Mouse (Mus musculus): ENCODE results near the gene Pmepa1.

Gene Pmepa1

DNA sequence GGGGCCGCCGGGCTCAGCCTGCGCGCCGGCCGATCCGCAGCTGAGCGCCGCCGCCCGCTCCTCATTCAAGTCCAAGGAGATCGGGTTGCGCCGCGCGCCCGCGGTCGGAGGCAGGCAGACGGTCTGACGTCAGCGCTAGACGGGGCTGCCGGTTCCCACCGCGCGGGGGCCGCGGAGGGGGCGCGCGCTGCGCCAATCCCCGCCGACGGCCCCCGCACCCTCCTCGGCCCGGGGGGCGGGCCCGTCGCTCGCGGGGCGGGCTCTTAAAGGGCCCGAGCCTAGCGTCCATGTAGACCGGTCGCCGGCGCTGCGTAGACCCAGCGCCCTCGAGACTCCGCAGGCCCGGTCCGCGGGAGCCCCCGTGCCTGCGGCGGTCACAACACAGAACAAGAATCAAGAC, at the start of gene Pmepa1:
TSS of gene Pmepa1 (minus strand) at position 125 of the 400 bp plus-strand sequence.
- peak; percentile 38 for DNase-seq (ENCODE audit: low spot score)

DNA sequence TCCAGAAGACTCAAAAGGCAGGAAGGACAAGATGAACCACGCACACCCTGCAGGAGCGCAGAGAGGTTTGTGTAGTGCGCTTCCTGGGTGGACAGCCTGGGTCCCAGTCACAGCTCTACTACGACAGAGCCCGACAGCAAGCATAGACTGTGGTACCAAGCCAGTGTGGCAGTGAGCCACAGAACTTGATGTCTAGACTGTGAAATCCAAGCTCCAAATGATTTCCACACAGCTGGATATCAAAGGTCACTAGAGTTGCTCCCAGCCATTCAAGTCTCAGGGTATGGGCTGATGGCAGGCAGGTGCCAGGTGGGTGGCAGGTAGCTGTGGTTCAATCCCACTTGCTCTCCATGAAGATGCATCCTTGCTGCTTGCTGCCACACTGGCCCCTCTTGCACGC, 45.4 kb upstream of the Pmepa1 start:
- no peak for DNase-seq (ENCODE audit: low spot score)

DNA sequence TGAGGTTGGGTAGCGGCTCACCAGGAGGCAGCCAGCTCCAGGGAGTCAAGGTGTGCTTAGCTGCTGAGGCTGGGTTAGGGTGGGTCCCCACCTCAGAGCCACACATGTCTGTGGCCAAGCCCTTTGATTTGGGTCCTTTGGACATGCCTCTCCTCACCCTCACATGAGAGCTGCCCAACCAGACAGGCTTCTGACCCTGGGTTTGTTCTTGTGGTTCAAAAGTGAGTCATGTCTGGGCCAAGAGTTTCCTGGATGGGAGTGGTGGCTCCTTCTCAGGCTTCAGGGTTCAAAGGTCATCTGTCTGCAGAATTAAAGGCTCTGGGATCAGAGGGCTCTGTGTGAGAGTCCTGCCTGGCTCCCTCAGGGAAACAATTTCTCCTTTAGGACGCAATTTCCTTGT, 44.9 kb upstream of the Pmepa1 start:
- no peak for DNase-seq (ENCODE audit: low spot score)

DNA sequence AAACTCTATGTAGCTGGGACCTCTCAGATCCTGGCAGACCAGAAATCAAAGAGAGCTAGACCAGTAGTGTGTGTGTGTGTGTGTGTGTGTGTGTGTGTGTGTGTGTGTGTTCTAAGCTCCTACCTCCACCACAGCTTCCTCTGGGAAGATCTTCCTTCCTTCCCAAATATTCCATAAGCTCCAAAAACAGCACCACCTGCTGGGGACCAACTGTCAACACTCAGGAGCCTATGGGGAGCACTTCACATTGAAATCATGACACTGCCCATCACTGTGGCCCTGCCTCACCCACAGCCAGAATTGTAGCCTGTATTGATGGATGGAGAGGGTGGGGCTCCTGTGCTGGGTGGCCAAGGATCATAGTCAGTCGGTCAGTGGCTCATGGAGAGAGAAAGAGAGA, 38.0 kb upstream of the Pmepa1 start:
- DNase-seq (ENCODE audit: low spot score), result no peak

DNA sequence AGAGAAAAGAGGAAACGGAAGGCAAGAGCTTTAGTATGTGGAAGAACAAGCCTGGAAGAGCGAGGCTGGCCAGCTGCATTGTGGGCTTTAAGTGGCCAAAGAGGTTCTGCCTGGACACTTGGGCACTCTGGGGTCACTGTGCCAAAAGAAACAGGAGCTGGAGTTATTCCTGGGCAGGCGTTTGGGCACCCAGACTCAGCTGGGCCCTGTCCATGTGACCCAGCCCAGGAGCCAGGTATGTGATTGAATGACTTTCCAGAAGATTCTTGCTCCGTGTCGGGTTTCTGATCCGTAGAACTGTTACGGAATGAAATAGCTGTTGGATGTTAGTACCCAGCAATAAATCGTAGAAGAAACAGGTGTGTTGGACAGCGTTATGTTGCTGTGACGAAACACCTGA, 32.2 kb upstream of the Pmepa1 start:
- no peak for DNase-seq (ENCODE audit: low spot score)

DNA sequence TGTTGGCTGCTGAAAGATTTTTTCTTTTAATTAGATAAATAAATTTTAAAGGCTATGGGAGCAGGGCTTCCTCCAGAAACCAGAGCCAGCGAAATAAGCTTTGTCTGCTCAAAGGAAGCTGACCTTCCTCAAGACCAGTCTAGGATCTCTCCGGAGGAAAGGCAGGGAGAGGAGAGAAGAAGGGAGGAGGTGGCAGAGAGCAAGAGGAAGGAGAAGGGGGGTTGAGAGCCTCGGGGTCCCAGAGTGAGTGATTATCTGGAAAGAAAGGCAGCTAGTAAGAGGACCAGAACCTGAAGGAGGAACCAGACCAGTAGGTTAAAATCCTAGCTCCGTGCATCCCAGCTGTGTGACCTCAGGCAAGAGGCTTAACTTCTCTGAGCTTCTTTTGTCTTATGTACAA, 31.7 kb upstream of the Pmepa1 start:
- no peak for DNase-seq (ENCODE audit: low spot score)

DNA sequence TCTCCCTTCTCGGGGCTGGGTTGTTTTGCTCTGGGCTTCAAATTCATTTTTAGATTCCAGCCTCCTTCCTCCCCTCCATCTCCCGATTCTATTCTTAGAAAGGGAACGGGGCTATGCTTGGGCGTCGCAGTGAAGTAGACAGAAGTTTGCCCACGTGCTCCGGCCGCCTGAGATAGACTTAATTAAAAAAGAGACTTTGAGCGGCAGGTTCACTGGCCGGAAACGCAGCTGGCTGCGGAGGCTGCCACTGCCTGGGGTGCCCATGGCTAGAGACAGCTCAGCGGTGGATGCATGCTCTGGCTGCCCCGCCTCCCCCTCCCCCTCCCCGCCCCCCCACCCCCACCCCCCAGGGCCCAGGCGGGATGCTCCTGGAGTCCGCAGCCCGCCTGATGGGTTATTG, 31.2 kb upstream of the Pmepa1 start:
- no peak for DNase-seq (ENCODE audit: low spot score)

DNA sequence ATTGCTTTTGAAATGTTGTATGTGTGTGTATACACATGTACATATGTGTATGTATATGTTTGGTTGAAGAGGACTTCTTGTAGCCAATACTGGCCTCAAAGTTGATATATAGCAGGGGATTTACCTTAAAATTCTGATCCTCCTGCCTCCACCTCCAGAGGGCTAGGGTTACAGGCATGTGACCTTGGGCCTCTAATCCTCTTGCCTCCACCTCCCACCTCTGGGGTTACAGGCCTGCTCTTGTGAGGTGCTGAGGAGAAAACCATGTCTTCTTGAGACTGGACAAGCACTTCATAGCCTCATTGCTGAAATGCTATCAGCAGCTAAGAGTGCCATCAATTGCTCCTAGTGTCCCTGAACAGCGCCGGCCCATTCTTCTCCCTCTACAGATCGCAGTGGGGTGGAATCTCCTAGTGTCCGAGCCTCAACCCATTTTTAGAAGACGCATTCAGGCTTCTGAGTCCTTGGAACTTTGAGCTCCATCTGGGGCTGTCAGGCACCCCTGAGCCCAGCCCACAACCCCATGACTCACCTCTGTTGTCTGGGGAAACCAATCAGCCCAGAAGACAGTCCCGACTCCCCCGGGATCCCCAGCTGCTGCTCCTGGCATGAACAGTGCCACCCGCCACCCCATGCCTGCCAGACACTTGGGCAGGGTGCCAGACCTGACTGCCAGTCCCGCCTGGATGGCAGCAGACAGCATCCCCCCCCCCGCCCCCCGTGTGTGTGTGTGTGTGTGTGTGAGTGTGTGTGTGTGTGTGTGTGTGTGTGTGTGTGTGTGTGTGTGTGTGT, 30.6 kb upstream of the Pmepa1 start:
- no peak for DNase-seq (ENCODE audit: low spot score)

DNA sequence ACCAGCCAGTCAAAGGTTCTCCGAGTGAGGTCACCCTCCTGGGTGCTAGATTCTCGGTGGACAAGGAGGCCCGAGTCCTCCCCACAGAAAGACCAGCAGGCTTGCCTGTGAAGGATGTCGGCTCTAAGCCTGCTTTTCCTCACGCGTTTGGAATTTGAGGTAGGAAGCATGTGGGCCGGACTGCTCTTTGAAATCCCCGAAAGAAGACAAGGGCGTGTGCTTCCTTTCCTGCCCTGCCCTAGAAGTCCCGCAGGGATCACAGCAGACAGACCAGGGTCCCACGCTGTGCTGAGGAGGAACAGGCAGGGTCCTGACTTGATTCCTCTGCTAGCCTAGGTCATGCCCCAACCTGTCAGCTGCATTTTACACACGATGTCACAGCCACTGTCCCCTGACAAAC, 28.7 kb upstream of the Pmepa1 start:
- no peak for DNase-seq (ENCODE audit: low spot score)

DNA sequence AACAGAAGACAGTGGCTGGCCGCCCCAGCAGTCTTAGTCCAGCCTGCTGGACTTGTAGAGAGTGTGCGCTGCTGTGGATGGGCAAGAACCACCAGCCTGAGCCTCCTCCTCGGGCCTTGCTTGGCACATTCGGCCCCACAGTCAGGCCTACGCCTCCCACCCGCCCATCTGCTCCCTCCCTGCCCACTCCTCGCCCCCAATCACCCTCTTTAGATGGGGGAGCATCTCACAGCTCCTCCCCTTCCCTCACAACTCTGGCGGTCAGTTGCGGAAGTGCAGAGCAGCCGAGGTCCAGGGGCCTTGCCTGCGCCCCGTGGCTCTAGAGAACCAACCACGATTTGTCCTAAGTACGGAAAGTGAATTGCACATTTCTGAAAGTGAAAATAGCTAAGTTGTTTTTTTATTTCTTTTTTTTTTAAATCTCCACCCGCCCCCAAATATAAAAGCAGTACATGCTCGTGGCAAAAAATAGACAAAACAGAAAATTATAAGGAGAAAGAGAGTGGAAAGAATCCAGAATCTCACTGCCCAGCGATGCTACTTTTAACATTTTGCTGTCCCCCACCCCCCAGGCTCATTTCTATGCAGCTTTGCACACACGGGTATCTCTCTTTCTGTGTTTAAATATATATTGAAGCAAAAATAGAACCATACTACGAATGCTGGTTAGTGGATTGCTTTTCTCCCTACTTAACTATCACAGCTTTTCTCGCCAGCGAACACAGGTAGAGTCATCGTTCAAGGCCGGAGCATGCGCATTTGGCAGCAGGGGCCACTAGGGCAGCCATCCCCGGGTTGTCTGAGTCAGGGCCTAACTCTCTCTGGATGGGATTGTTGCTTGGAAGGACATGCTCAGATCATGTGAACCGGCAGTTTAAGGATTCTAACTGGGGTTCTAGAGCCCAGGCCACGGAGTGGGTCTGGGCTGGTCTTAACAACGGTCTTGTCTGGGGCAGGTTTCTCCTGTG, 24.6 kb upstream of the Pmepa1 start:
- no peak for DNase-seq (ENCODE audit: low spot score)

DNA sequence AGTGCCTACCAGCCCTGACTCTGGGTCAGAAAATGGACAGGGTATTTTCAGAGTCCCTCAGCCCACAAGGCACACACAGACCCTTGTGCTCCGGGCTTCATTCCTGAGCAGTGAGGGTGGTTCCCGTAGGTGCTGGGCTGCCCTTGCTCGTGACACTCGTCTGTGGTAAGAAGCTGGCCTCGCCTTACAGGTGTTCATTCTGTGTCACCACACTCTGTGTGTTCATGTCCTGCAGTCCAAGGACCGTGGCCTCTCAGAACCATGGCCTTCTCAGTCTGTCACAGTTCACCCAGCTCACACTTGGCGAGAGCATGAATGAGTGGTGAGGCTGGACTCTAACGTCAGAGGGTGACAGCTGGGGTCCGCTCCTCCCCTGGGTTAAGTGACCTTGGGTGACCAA, 20.1 kb upstream of the Pmepa1 start:
- no peak for DNase-seq (ENCODE audit: low spot score)

DNA sequence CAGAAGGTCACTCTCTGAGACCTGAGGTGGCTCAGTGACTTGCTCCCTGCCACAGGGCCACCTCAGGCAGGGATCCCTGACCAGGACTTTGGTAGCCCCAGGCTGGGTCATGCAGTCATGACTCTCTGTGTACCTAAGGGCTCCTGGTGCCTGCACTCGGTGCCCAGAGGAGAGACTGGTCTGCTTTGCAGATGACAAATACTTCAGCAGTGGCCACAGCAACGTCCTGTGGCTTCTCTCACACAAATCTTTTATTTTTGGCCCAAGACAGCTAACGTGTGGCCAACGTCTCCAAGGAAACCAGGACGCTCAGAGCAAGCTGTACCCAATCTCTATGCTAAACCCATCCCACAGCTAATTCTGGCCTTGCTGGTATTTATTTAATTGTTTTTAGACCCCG, 16.7 kb upstream of the Pmepa1 start:
- DNase-seq (ENCODE audit: low spot score), result no peak

DNA sequence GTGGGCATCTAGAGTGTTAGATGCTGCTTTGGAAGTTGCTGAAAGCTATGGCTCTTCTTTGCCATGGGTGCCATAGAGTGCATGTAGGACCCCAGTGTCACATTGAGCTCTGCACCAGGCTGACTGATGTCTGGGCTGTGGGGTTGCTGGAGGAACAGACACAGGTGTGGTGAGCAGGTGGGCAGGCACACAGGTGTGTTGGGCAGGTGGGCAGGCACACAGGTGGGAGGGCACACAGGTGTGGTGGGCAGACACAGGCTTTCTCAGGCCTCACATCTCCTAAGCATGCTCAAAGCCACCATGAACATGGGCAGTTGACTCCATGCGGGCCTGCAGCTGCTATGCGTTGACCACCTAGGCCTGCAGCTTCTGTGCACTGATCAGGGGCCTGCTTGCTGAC, 16.2 kb upstream of the Pmepa1 start:
- DNase-seq (ENCODE audit: low spot score), result no peak

DNA sequence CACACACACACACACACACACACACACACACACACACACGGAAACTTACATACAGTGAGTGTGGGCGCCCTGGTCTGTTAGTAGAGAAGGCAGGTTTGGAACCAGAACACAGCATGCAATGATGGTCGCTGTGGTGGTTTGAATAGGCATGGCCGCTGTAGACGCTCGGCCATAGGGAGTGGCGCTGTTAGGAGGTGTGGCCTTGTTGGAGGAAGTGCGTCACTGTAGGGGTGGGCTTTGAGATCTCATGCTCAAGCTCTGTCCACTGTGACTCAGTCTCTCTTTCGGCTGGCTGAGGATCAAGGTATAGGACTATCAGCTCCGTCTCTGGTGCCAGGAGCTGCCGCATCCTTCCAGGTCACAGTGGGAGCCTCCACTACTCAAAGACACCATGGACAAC, 14.6 kb upstream of the Pmepa1 start:
- DNase-seq (ENCODE audit: low spot score), result no peak

DNA sequence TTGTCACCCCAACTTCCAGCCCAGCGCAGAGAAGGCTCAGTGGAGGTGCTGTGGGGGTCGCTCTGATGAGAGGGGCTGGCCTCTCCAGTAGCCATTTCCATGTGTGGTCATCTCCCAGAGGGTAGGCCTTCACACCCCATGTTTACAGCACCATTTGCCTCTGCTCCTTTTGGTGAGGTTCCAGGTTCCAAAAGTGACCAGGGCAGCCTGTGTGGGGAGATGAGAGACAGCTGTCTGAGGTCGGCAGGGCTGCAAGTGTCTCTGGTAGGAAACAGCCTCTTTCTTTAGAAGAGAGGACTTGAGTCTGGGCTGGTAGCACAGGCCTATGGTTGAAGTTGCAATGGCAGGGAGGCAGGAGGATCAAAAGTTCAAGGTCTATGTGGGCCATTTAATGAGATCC, 13.6 kb upstream of the Pmepa1 start:
- no peak for DNase-seq (ENCODE audit: low spot score)

DNA sequence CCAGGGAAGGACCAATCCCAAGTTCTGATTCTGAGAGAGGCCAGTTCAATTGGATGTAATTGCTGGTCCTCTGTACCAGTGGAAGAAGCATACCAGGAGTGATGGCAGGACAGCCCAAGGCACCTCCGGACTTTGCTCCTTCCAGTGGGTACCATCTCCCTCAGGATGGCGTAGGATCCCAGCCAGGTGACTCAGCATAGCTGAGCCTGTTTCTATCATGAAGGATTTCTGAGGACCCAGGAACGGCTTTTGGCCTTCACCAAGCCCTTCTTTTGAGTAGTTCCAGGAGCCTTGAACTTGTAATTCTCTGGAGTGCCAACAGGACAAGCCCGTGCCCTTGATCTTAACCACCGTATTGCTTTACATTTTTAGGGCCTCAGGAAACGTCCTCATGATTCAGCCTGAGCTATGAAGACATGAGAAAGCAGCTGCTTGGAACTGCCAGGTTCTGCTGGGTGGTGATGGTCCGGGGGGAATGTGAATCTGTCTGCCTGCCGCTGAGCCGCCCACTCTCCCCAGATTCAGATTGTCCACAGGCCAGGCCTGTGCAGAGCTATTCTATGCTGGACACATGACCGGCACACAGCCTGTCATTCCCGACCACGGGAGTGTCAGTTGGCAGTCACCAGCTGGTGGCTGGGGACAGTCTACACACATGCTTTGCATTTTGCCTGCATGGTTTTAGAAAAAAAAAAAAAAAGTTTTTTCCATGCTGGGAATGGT, 9.6 kb upstream of the Pmepa1 start:
- no peak for DNase-seq (ENCODE audit: low spot score)

DNA sequence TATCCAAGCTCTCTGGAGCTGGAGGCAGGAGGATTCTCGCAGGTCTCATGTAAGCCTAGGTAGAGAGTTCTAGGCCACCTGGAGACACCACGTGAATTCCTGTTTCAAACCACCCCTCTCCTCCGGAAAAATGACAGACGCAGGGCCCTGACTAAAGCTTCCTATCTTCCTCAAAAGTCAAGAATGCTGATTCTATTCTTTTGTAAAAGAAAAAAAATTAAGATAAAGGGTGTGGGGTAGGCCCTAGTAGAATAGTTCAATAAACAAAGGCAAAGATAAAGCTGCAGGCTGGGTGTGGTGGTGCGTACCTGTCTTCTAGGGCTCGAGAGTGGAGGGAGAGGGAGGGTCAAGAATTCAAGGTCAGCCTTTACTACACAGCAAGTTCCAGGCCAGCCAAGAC, 8.4 kb upstream of the Pmepa1 start:
- DNase-seq (ENCODE audit: low spot score), result no peak

DNA sequence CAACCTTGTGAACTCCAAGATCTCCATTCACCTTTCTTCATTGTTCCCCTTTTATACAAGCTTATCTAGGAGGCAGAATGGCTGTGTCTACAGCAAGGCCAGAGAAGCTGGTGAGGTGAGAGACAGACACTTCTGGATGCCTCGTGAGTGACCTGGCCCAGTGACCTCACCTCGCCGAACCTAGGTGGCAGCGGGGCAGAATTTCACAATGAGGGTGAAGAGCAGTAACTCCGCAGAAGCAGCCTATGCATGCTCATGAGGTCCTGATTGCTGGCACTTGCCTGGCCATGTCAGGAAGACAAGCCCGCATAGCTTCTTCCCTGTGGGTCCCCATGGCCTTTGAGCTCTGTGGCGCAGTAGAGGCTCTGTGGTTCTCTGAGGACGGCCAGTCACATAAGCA, 5.9 kb upstream of the Pmepa1 start:
- no peak for DNase-seq (ENCODE audit: low spot score)

DNA sequence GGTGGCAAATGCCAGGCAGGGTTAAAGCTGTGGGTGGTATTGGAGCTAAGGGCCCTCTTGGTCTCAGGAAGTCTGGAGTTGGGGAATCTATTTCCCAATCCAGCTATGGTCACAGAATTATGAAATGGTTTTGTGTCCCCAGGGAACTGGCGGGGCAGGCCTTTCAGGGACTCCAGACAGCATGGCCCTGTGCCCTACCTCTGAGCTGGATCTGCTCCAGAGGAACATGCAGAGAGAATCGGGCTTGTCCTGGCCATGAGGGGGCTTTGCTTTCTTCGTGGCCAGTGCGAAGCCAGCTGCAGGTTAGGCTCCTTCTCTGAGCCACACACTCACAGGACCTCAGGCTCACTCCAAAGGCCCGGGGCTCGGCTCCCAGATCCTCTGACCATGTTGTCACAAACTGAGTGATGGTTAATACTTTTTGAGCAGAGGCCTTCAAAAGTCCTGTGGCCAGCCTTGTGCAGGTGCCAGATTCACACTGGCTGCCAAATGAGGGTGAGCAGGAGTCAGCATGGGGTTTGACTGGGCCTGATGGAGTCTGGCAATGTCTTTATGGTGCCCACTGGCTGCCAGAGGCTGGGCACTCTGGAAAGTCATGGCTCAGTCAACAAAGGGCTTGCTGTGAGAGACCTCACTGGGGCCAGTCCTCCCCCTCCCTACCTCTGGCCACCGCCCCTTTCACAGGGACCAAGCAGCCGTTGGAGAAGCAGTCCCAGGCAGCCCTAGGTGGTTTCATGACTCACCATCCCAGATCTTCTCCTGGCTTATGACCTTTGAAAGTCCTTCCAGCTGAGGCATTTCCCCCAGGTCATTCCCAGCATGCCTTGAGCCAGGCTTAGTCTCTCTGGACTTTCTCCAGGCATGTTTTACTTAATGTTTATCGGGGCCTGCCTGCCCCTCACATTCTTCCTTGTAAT, 4.9 kb upstream of the Pmepa1 start:
- no peak for DNase-seq (ENCODE audit: low spot score)

DNA sequence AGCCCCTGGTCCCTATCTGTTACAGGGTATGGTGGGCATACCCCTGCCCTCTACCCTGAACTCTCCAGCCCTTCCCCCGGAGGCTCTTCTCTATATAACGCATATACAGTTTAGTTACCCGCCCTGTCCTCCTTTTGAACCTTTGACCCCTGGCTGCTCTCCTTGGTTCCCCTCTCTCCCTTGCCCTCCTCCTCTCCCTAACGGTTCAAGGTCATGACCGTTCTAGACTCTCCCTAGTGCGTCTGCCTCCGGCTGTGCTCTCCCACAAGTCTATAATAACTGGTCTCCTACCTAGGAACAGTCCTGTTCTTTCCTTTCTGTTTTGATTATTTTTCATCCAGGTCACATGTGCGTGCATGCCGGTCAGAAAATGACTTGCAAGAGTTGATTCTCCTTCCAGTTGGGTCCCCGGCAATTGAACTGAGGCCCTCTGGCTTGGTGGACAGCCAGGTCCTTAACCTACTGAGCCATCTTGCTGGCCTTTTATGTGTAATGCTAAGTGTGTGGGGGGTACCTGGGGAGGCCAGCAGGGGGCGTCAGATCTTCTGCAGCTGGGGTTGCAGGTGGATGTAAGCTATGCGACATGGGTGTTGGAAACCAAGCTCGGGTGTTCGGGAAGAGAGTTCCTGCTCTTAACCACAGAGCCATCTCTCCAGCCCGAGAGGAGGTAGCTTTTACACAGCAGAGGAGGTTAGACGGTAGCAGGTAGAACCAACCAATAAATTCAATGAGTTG, 2.7 kb upstream of the Pmepa1 start:
- no peak for DNase-seq (ENCODE audit: low spot score)

DNA sequence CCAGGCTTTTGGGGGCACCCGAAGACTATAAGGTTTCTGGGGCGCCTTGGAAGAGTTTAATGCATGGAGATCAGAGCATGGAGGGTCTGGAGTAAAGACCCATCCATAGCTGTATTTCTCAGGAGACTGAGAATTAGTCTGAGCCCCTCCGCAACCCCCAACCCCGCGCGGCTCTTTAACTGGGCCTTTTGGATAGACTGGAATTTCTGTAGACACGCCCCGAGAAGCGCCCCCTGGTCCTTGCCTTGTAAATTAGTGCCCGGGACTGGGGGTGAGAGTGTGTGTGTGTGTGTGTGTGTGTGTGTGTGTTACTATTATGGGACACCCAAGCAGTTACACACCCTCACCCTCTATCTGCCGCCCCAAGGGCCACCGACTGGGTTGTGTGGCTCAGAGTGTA, 526 bp upstream of the Pmepa1 start:
- DNase-seq (ENCODE audit: low spot score), result no peak
